Mouse (Mus musculus) adipose tissue, adult 10 weeks (tissue): ENCODE data around the gene Gm21732. TPM values are rescaled to one million over a fixed set of nuclear protein-coding genes. Genes with fewer than 3 reads are reported as not detected.

Experiments
- polyA plus RNA-seq: library from polyadenylated mRNA; stranded (reverse); fragments of 350-450 nt; fragmentation: Illumina TruSeq; extraction: RNeasy Lipid Tissue Mini Kit (QIAGEN cat#74804); gene quantifications from one replicate; pipeline ENCODE4 v1.2.3, GENCODE M21; 2014; ENCODE audit warnings: low read depth, low replicate concordance

Gene Gm21732
- not detected for polyA plus RNA-seq

DNA sequence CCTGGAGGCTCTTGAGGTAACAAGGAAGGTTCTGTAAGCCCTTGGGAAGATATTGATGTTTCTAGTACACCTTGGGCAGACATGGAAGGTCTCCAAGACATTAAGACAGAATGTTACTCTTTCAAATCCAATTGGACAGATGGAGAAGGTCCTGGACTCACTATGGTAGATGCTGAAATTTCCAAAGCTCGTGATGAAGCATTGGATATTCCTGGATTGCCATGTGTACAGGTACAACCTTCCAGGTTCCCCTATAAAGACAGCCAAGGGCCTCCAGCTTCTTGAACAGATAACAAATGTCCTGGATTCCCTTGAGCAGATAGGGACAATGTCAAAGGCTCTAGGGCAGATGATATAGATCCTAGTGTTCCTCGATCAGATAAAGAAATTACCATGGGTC lies at the start of gene Gm21732:
Gene Gm21732, minus strand, starts transcription at position 101 of the 400 bp plus-strand sequence.

Other genes with a start within 250 kb of the Gm21732 start
- not detected for gene Gm20897, start 73.5 kb downstream of the Gm21732 start, polyA plus RNA-seq